Mouse (Mus musculus): ENCODE results near the gene Cd274.

GRCm38 (mm10) chr19:29422013-29422645 is 54.9 kb downstream of the Cd274 start:
- no peak for TF ChIP-seq POLR2A (IDR thresholded peaks at IDR 0.05; ENCODE audit: extremely low read depth, insufficient read depth, low read length)
- TF ChIP-seq CTCF (IDR thresholded peaks at IDR 0.05; ENCODE audit: extremely low read depth, insufficient read depth, low read length) = no peak

Measured in cortical plate, adult 2 months (tissue).